Mouse (Mus musculus) olfactory bulb, adult 2 months (tissue): ENCODE measurements around the gene Lrg1.
"Not testable (repeated sequence)": the region's sequence is repeated elsewhere in the genome, so short reads cannot be mapped to it uniquely, and the experiment has no call there.

ENCODE experiments used
- CTCF ChIP-seq: fragments of 200-500 bp; IDR thresholded peaks from 2 replicates; pipeline ENCODE4 v1.5.1; 2012; ENCODE audit warnings: low read depth, mild to moderate bottlenecking, low read length, moderate library complexity; ENCODE audit not compliant: insufficient read depth
- POLR2A ChIP-seq: fragments of 200-500 bp; IDR thresholded peaks from 2 replicates; pipeline ENCODE4 v1.6.1; 2012; ENCODE audit warnings: mild to moderate bottlenecking, low read depth, low read length, moderate library complexity; ENCODE audit not compliant: insufficient read depth

DNA sequence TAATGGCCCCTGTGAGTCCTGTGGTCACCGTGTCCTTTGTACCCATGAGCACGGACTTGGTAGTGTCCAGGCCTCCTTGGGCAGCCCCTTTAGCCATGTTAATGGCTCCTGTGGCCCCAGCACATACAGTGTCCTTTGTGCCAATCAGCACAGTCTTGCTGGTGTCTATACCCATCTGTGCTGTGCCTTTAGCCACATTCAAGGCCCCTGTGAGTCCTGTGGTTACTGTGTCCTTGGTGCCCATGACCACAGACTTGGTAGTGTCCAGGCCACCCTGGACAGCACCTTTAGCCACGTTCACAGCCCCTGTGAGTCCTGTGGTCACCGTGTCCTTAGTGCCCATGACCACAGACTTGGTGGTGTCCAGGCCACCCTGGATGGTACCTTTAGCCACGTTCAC is 17.0 kb downstream of the Lrg1 start:
- not testable (repeated sequence) for TF ChIP-seq POLR2A, CTCF
